Mouse (Mus musculus): Measurements from ENCODE around the gene Bbs9.
"Not testable (repeated sequence)": the region's sequence is repeated elsewhere in the genome, so short reads cannot be mapped to it uniquely, and the experiment has no call there.

The Bbs9 gene

GRCm38 (mm10) chr9:22848800-22849199 lies 373.3 kb downstream of the Bbs9 start:
- no peak for DNase-seq (ENCODE audit: low spot score)

GRCm38 (mm10) chr9:22849212-22849611 lies 373.7 kb downstream of the Bbs9 start:
- DNase-seq (ENCODE audit: low spot score) = no peak

- DNase-seq (ENCODE audit: low spot score) = not testable (repeated sequence)
These were observed 393.6 kb downstream of the Bbs9 start for GRCm38 (mm10) chr9:22869147-22869546.

GRCm38 (mm10) chr9:22870661-22871060 lies 395.1 kb downstream of the Bbs9 start:
- no peak for DNase-seq (ENCODE audit: low spot score)

GRCm38 (mm10) chr9:22875231-22875630 lies 399.7 kb downstream of the Bbs9 start:
- no peak for DNase-seq (ENCODE audit: low spot score)

- no peak for DNase-seq (ENCODE audit: low spot score)
These were observed 403.8 kb downstream of the Bbs9 start for GRCm38 (mm10) chr9:22879266-22879665.

- no peak for DNase-seq (ENCODE audit: low spot score)
These were observed 410.8 kb downstream of the Bbs9 start for GRCm38 (mm10) chr9:22886351-22886750.

GRCm38 (mm10) chr9:22905434-22905833 lies 429.9 kb downstream of the Bbs9 start:
- no peak for DNase-seq (ENCODE audit: low spot score)

- no peak for DNase-seq (ENCODE audit: low spot score)
These were observed 441.3 kb downstream of the Bbs9 start for GRCm38 (mm10) chr9:22916808-22917207.

GRCm38 (mm10) chr9:22935645-22936044 lies 460.1 kb downstream of the Bbs9 start:
- DNase-seq (ENCODE audit: low spot score) = no peak
